Mouse (Mus musculus): ENCODE data around the gene Zfp235.

GRCm38 (mm10) chr7:24187611-24188010 lies 53.6 kb downstream of the Zfp235 start:
- TF ChIP-seq CTCF (IDR thresholded peaks at IDR 0.05; ENCODE audit: extremely low read depth, insufficient read length, insufficient replicate concordance, low read depth, low read length) (no peak), POLR2A (IDR thresholded peaks at IDR 0.05; ENCODE audit: low read depth, low read length) (no peak)

Data from small intestine, adult 2 months (tissue).